Mouse (Mus musculus) brain, embryonic 14.5 days (tissue): Measurements from ENCODE around the gene Med21. TPM values are rescaled to one million over a fixed set of nuclear protein-coding genes. Genes with fewer than 3 reads are reported as not detected.

Experiments used
- DNase-seq: peaks from one replicate; pipeline ENCODE4 v3.0.0-alpha.2; 2011; ENCODE audit warnings: low read depth
- CTCF ChIP-seq: fragments of 200-500 bp; IDR thresholded peaks from 2 replicates; pipeline ENCODE4 v1.5.1; 2012; ENCODE audit warnings: inconsistent platforms, mild to moderate bottlenecking, moderate library complexity, borderline replicate concordance; ENCODE audit not compliant: insufficient read depth, insufficient read length; ENCODE audit errors: extremely low read depth
- POLR2A ChIP-seq: fragments of 200-500 bp; IDR thresholded peaks from 2 replicates; pipeline ENCODE4 v1.6.1; 2012; ENCODE audit warnings: mild to moderate bottlenecking, inconsistent platforms, borderline replicate concordance; ENCODE audit not compliant: poor library complexity, insufficient read depth, insufficient read length, severe bottlenecking; ENCODE audit errors: extremely low read depth
- polyA plus RNA-seq: library from polyadenylated mRNA; depleted of rRNA; stranded (reverse); fragments of >200 nt; gene quantifications from 2 replicates; pipeline ENCODE4 v1.2.3, GENCODE M21; 2012

Gene Med21
- polyA plus RNA-seq, 1 experiment = 67.4 TPM

GRCm38 (mm10) chr6:146673696-146674095 lies 31.3 kb downstream of the Med21 start:
- no peak for DNase-seq
- no peak for TF ChIP-seq POLR2A
- no peak for TF ChIP-seq CTCF

- TF ChIP-seq POLR2A (no peak), CTCF (no peak)
These were observed 32.1 kb downstream of the Med21 start for GRCm38 (mm10) chr6:146674420-146674819.

GRCm38 (mm10) chr6:146674881-146675536 lies 32.7 kb downstream of the Med21 start:
- no peak for DNase-seq
- TF ChIP-seq CTCF (no peak), POLR2A (no peak)

More at GRCm38 (mm10) chr6:146674420-146674819, 32.1 kb downstream of the Med21 start:
- no peak for DNase-seq

DNA sequence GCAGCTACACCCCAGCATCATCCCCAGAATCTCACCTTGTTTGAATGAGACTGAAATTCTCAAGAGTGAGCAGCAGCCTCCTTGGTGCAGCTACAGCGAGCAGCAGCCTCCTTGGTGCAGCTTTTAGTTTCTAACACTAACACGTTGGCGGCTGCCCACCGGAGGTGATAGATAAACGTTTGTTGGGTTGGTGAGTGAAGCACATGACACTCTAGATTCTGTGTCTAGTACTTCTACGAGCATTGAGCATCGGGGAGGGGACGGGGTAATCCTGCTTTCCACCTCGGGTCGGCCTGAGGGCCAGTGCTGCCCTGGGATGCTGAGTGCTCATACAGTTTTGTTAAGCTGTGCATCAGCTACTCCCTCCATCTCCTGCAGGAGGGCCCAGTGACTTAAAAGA lies 34.6 kb downstream of the Med21 start:
- no peak for TF ChIP-seq CTCF
- TF ChIP-seq POLR2A = no peak
- DNase-seq = no peak

DNA sequence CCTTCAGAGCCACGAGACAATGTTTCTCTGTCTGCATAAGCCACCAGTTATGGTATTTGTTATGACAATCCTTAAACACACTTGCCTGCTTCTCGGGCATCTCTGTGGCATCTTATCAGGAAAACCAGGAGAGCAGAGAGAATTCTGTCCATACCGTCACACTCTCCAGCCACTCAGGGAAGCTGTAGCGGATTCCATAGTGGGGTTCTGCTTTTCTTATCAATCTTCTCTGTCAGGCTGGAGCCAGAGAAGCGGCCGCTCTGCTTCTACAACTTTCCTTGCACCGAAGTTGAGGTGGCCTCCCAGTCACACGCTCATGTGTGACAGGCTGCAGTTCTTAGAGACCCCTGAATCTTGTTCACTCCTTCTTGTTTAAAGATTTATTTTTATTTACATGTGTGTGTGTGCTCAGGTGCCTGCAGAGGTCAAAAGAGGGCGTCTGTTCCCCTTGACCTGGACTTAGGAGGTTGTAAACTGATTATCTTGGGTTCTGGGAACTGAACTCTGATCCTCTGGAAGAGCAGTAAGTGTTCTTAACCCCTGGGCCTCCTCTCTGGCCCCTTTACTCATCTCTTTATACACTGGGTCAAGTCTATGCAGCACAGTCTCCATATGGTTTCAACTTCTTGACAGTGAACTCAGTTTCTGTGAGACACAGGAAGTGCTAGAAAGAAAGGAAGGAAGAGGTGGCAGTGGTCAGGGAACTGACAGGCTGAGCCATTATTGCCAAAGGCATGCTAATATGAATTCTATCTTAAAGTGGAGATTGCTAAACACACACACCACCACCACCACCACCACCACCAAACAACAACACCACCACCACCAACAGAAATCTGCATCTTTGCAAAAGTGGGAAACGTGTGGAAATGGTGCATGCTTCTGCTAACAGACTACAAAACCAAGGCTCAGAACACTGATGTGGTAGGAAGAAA lies 36.1 kb downstream of the Med21 start:
- no peak for DNase-seq
- no peak for TF ChIP-seq POLR2A
- TF ChIP-seq CTCF = no peak

DNA sequence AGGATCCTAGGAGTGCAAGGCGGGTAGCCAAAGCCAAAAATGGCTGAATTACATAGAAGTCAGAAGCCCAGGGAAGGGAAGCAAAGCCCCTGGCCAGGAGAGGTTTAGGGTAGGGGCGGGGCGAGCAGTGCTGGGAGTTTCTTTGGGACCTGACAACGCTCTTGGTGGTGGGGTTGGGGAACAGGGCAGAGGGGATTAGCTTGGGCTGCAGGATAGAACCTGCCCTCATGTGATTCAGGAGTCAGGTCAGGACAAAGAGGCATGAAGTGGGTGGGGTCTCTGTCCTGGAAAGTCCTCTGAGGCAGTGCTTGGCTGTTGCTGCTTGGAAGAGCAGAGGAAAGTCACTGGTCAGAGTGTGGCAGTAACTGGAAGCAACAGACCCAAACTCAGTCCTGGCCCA lies 41.5 kb downstream of the Med21 start:
- TF ChIP-seq CTCF (no peak), POLR2A (no peak)
- no peak for DNase-seq

DNA sequence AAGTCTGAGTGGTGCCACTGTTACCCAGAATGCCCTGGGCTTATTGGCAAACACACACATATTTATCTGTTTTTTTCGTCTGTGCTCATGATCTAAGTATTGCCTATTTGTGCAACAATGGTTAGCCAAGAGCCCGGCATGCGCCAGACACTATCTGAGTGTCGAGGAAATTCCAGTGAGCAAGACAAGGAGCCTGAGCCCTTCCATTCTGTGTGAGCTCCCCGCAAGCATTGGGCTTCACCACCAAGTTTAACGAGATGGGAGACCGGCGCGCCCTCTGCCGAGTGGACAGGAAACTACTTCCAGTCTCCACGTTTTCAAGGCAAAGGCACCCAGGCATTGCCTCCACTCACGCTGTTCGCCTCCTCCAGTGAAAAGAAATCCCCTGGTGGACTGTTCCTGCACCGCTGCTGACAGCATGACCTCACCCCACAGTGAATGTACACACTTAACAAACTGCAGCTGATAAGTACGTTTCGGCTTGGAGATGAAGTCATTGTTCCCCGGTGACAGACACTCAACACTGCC lies 43.5 kb downstream of the Med21 start:
- TF ChIP-seq CTCF (0 out of 2 replicates have a peak, but pooled peaks have one; percentile 2), POLR2A (no peak)
- DNase-seq = no peak

DNA sequence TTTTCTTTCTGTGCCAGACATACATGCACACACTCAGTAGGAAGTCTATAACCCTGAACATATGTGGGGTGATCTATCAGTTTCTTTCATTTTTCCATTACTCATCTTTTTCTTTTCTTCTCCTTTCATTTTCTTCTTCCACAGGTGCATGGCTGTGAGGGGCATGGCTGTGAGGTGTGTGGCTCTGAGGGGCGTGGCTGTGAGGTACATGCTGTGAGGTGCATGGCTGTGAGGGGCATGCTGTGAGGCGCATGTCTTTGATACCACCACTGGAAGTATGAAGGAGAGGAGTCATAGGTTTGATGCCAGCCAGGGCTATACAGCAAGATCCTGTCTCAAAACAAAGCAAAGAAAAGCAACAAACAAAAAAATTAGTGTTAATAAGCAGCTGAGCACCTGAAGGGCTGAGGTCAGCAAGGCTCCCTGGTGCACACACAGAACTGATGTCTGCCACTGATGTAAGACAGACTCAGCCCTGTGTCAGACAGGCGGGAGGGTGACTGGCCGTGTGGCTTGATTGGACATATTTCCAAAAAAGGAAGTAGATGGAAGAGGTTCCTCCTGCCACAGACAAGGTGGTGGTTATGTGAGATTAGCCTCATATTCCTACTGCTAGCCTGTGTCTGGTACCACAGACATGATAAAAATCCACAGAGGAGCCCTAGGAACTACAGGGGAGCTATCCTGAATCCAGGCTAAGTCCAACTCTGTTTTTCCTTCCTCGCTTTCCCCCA lies 44.3 kb downstream of the Med21 start:
- DNase-seq = no peak
- TF ChIP-seq CTCF (no peak), POLR2A (no peak)

- DNase-seq = no peak
- no peak for TF ChIP-seq CTCF
- no peak for TF ChIP-seq POLR2A
These were observed 45.7 kb downstream of the Med21 start for GRCm38 (mm10) chr6:146688010-146688409.

DNA sequence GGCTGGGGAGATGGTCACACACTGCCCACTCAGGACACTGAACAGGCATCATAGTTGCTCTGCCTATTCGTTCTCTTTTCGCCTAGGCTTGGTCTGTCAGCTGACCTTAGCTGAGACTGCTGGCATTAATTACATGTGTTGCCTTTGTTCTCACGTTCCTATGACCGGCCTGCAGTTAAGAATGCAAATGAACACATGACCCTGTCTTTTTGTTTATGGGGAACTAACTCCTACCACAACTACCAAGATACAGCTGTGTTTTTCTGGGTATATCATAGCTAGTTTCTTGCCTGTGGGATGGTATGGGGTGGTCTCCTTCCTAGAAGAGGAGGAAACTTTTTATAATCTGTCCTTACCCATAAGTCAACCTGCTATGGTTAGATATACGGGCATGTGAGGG lies 46.5 kb downstream of the Med21 start:
- DNase-seq = no peak
- TF ChIP-seq CTCF (no peak), POLR2A (no peak)

DNA sequence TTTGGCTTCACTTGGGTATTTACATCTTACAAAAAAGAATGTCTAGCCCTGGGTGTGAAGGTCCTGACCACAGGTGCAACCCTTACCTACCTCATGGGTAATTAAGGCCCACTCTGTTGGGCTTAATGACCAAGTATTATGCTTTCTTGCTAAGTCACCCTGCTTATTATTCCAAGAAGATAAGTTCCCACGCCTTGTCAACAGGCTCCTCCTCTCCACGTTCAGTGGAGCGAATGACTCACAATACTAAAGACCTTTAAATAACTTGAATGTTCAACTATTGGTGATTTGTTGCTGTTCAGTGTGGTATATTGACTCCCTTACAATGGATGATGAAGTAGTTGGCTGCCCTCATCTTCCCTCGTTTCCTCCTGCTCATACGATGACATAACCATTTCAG lies 55.4 kb downstream of the Med21 start:
- DNase-seq = peak; percentile 5
- TF ChIP-seq CTCF (no peak), POLR2A (no peak)
